Mouse (Mus musculus) hindbrain, embryonic 12.5 days (tissue): ENCODE measurements at regions not wholly inside any gene's neighbourhood (a gene's known extent, or its start where the extent isn't known, plus 50 kb on each side); places are given as distances from the start of the nearest gene placed in this dataset.

ENCODE experiments used
- ATAC-seq: fragments of 200-750 bp; cut with Nextera tagmentation; 2 replicates; pipeline ENCODE4 v1.8.0; 2017; ENCODE audit warnings: moderate TSS enrichment; ENCODE audit not compliant: low FRiP score
- H3K27ac ChIP-seq: fragments of 300-500 bp; sonication (generic); 2 replicates; pipeline ENCODE4 v1.5.1; 2016; ENCODE audit warnings: mild to moderate bottlenecking
- H3K27me3 ChIP-seq: fragments of 300-500 bp; sonication (generic); 2 replicates; pipeline ENCODE4 v1.6.1; 2016; ENCODE audit warnings: mild to moderate bottlenecking
- H3K36me3 ChIP-seq: fragments of 300-500 bp; sonication (generic); 2 replicates; pipeline ENCODE4 v1.6.1; 2016; ENCODE audit warnings: mild to moderate bottlenecking
- H3K4me1 ChIP-seq: fragments of 300-500 bp; sonication (generic); 2 replicates; pipeline ENCODE4 v1.6.1; 2016
- H3K4me2 ChIP-seq: fragments of 300-500 bp; sonication (generic); replicated peaks from 2 replicates; pipeline ENCODE4 v1.6.1; 2016; ENCODE audit warnings: mild to moderate bottlenecking
- H3K4me3 ChIP-seq: fragments of 300-500 bp; sonication (generic); 2 replicates; pipeline ENCODE4 v1.5.1; 2016; ENCODE audit warnings: mild to moderate bottlenecking
- H3K9ac ChIP-seq: fragments of 300-500 bp; sonication (generic); 2 replicates; pipeline ENCODE4 v1.6.1; 2016; ENCODE audit warnings: mild to moderate bottlenecking, moderate library complexity
- H3K9me3 ChIP-seq: fragments of 300-500 bp; sonication (generic); replicated peaks from 2 replicates; pipeline ENCODE4 v1.6.1; 2016; ENCODE audit warnings: mild to moderate bottlenecking
- WGBS: fragments of 180-500 bp; shearing (Covaris S2); methylation state at CpG from one replicate; pipeline ENCODE4 v1.1.7; 2016; 5-methylcytosine and 5-hydroxymethylcytosine counted together
- microRNA counts: library from miRNA; unstranded; fragments of <30 nt; microRNA quantifications from one replicate; lab custom pipeline; 2017
- microRNA-seq: library from miRNA; unstranded; fragments of <30 nt; microRNA quantifications from one replicate; pipeline ENCODE4, GENCODE M21; 2017

GRCm38 (mm10) chr6:31334086-31334485 lies 64.4 kb upstream of the Mkln1 start:
- Histone ChIP-seq H3K27me3 (no peaks in the 10 kb centered on the region), H3K4me2 (no peak overlapping the region), H3K9me3 (no peaks in the 10 kb centered on the region), H3K9ac (no peak overlapping the region), H3K4me3 (no peak overlapping the region), H3K4me1 (peaks cover 4% of the 10 kb centered on the region; the same call in 1 of the 2 replicates), H3K36me3 (no peaks in the 10 kb centered on the region), H3K27ac (no peak overlapping the region)
- ATAC-seq, result no peak
- 89% methylated on average over 4 of the region's 4 CpGs for WGBS

GRCm38 (mm10) chr6:31339122-31339947 lies 59.2 kb upstream of the Mkln1 start:
- Histone ChIP-seq H3K4me3 (no peak overlapping the region), H3K9me3 (no peaks in the 10 kb centered on the region), H3K27ac (no peak overlapping the region), H3K36me3 (no peaks in the 10 kb centered on the region), H3K4me1 (peaks cover 6% of the 10 kb centered on the region; the same call in 1 of the 2 replicates), H3K9ac (no peak overlapping the region), H3K27me3 (no peaks in the 10 kb centered on the region), H3K4me2 (no peak overlapping the region)
- WGBS, result 66% methylated on average over 13 of the region's 13 CpGs
- ATAC-seq, result no peak

GRCm38 (mm10) chr6:31339948-31340250 lies 58.6 kb upstream of the Mkln1 start:
- H3K27me3 ChIP-seq, result no peaks in the 10 kb centered on the region
- no peak overlapping the region for H3K27ac ChIP-seq
- ATAC-seq, result no peak
- H3K4me2 ChIP-seq, result no peak overlapping the region
- no peak overlapping the region for H3K9ac ChIP-seq
- H3K4me3 ChIP-seq, result no peak overlapping the region
- H3K36me3 ChIP-seq, result no peaks in the 10 kb centered on the region
- no peaks in the 10 kb centered on the region for H3K9me3 ChIP-seq
- WGBS, result 65% methylated on average over 1 of the region's 1 CpGs
- H3K4me1 ChIP-seq, result peaks cover 6% of the 10 kb centered on the region; the same call in 1 of the 2 replicates

GRCm38 (mm10) chr6:31345366-31346084 lies 53.0 kb upstream of the Mkln1 start:
- H3K27ac ChIP-seq, result no peak overlapping the region
- ATAC-seq, result no peak
- 36% methylated on average over 10 of the region's 10 CpGs for WGBS

GRCm38 (mm10) chr6:31348333-31348732 lies 50.2 kb upstream of the Mkln1 start:
- Histone ChIP-seq H3K4me2 (no peak overlapping the region), H3K4me1 (peaks cover 9% of the 10 kb centered on the region), H3K27me3 (no peaks in the 10 kb centered on the region), H3K4me3 (no peak overlapping the region), H3K36me3 (no peaks in the 10 kb centered on the region), H3K9me3 (no peaks in the 10 kb centered on the region), H3K9ac (no peak overlapping the region), H3K27ac (no peak overlapping the region)
- 90% methylated on average over 4 of the region's 4 CpGs for WGBS
- no peak for ATAC-seq

More at GRCm38 (mm10) chr6:31345366-31346084, 53.0 kb upstream of the Mkln1 start:
- Histone ChIP-seq H3K9ac (no peak overlapping the region), H3K4me2 (no peak overlapping the region), H3K9me3 (no peaks in the 10 kb centered on the region), H3K36me3 (no peaks in the 10 kb centered on the region), H3K4me1 (peaks cover 9% of the 10 kb centered on the region), H3K4me3 (no peak overlapping the region), H3K27me3 (no peaks in the 10 kb centered on the region)

MicroRNAs encoded in the stretch of these regions (microRNA counts, 519-probe panel; counts per million panel counts)
- 2,810 counts per million, percentile 68 among the panel's probes with 10 or more counts for microRNA mmu-miR-29a (lab: Ali Mortazavi, UCI)

Small RNAs in the stretch of these regions (microRNA-seq; reads per million reads assigned to microRNA genes)
- 77.3 reads per million, percentile 41 among the genes with 10 or more reads in this experiment for gene Mir29a
- gene Mir29b-1, result 1.6 reads per million
